ENCODE assay signal across 23 mouse cellular contexts in the genomic region with DNA sequence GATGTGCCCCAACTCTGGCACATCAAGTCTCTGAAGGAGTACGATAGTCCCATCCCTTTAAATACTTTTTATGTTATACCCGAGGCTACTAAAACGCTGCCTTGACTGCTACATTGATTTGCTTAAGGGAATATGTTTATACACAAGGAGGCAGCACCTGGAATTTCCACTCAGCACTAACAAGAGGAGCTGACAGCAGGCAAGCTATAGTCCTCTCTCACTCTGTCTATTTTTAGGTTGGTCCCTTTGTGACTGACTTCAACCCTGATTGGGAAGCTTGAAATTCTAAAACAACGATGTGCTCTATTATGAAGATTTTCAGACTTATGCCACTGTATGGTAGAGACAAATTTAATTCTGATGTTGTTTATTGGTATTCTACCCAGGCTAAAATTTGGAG. TPM values are rescaled to one million over a fixed set of nuclear protein-coding genes. Genes with fewer than 3 reads are reported as not detected.
DNase-seq lines count a peak whose midpoint lies in the region; ATAC-seq lines count a peak whose summit lies in the region.
"Had no signal": no experiment of that assay in that cellular context is flagged by ENCODE, and none has a peak within 500 bp of the region (broad histone marks: within the 10 kb centered on the region; RNA-seq: fewer than 3 reads in every experiment).

No protein-coding gene starts in this region.

- H3K4me2 ChIP-seq in midbrain, embryonic 16.5 days (ENCODE audit: low read length) = no peak overlapping the region
- H3K4me2 ChIP-seq in midbrain, embryonic 13.5 days (replicated peaks) = no peak overlapping the region
- H3K4me2 ChIP-seq in heart, embryonic 13.5 days = peak overlapping the region; percentile 51
- peak overlapping the region; percentile 40; the same call in 1 of the 2 replicates for H3K4me2 ChIP-seq in heart, embryonic 16.5 days (ENCODE audit: low read depth, low read length)
- H3K4me2 ChIP-seq: embryonic facial prominence, embryonic 12.5 days; forebrain, embryonic 15.5 days; hindbrain, embryonic 14.5 days; intestine, embryonic 15.5 days had no signal

- intact Hi-C loops in gastrocnemius, postnatal 36 days (cut with DNase I) = no loop called here
- intact Hi-C loops in left cerebral cortex, postnatal 10 days (cut with DNase I) = no loop called here

- peak; percentile 6 for DNase-seq in heart, adult 8-10 months (ENCODE audit: low spot score)
- no peak for DNase-seq in heart, adult 11 months
- no peak for DNase-seq in gastrocnemius, postnatal 36 days
- DNase-seq in left cerebral cortex, postnatal 10 days (ENCODE audit: extremely low spot score in 1 of 2, low spot score in 2 of 2) = no peak
- DNase-seq: adrenal gland, adult 8-10 months; adrenal gland, postnatal 36 days; cerebellum, adult 11 months; cerebellum, adult 8-10 months; cerebellum, postnatal 14 days; gastrocnemius, postnatal 14 days; kidney, adult 18-20 months had no signal

- H3K4me3 ChIP-seq in midbrain, embryonic 16.5 days (ENCODE audit: low read depth, low read length) = no peak overlapping the region
- no peak overlapping the region for H3K4me3 ChIP-seq in midbrain, embryonic 13.5 days (replicated peaks)
- no peak overlapping the region for H3K4me3 ChIP-seq in heart, embryonic 13.5 days
- no peak overlapping the region for H3K4me3 ChIP-seq in heart, embryonic 16.5 days (ENCODE audit: low read length)
- H3K4me3 ChIP-seq: embryonic facial prominence, embryonic 12.5 days; forebrain, embryonic 15.5 days; hindbrain, embryonic 10.5 days; intestine, embryonic 15.5 days had no signal

- no peaks in the 10 kb centered on the region for H3K9me3 ChIP-seq in midbrain, embryonic 16.5 days (replicated peaks; ENCODE audit: control insufficient read depth, low read length, poor library complexity, severe bottlenecking)
- H3K9me3 ChIP-seq in midbrain, embryonic 13.5 days = no peaks in the 10 kb centered on the region
- no peaks in the 10 kb centered on the region for H3K9me3 ChIP-seq in heart, embryonic 13.5 days
- H3K9me3 ChIP-seq in heart, embryonic 16.5 days (replicated peaks; ENCODE audit: control insufficient read depth, low read length) = no peaks in the 10 kb centered on the region
- H3K9me3 ChIP-seq: embryonic facial prominence, embryonic 12.5 days; forebrain, embryonic 15.5 days; hindbrain, embryonic 10.5 days; intestine, embryonic 15.5 days had no signal

- H3K27me3 ChIP-seq in midbrain, embryonic 16.5 days (ENCODE audit: control insufficient read depth, insufficient read depth, low read depth, low read length) = no peaks in the 10 kb centered on the region
- H3K27me3 ChIP-seq in midbrain, embryonic 13.5 days = no peaks in the 10 kb centered on the region
- H3K27me3 ChIP-seq in heart, embryonic 13.5 days (replicated peaks) = no peaks in the 10 kb centered on the region
- H3K27me3 ChIP-seq in heart, embryonic 16.5 days (ENCODE audit: control insufficient read depth, insufficient read depth, low read length) = no peaks in the 10 kb centered on the region
- H3K27me3 ChIP-seq: embryonic facial prominence, embryonic 12.5 days; forebrain, embryonic 15.5 days; intestine, embryonic 15.5 days had no signal

- H3K9ac ChIP-seq in midbrain, embryonic 16.5 days (ENCODE audit: low read depth, low read length) = no peak overlapping the region
- H3K9ac ChIP-seq in midbrain, embryonic 13.5 days (replicated peaks) = no peak overlapping the region
- no peak overlapping the region for H3K9ac ChIP-seq in heart, embryonic 13.5 days
- no peak overlapping the region for H3K9ac ChIP-seq in heart, embryonic 16.5 days (ENCODE audit: low read length)
- H3K9ac ChIP-seq: embryonic facial prominence, embryonic 12.5 days; forebrain, embryonic 15.5 days; hindbrain, embryonic 14.5 days; intestine, embryonic 15.5 days had no signal

- peaks cover 7% of the 10 kb centered on the region for H3K4me1 ChIP-seq in midbrain, embryonic 16.5 days (ENCODE audit: control insufficient read depth, insufficient read depth, low read length)
- H3K4me1 ChIP-seq in midbrain, embryonic 13.5 days (replicated peaks) = peaks cover 5% of the 10 kb centered on the region; the same call in 1 of the 2 replicates
- H3K4me1 ChIP-seq in heart, embryonic 13.5 days = peaks cover 26% of the 10 kb centered on the region
- H3K4me1 ChIP-seq in heart, embryonic 16.5 days (ENCODE audit: control insufficient read depth, insufficient read depth, low read length) = peaks cover 18% of the 10 kb centered on the region
- H3K4me1 ChIP-seq: embryonic facial prominence, embryonic 12.5 days; forebrain, embryonic 15.5 days; hindbrain, embryonic 10.5 days; intestine, embryonic 15.5 days had no signal

- WGBS in midbrain, embryonic 16.5 days = 67% methylated on average over 4 of the region's 4 CpGs
- 81% methylated on average over 4 of the region's 4 CpGs for WGBS in midbrain, embryonic 13.5 days
- 41% methylated on average over 4 of the region's 4 CpGs for WGBS in heart, embryonic 13.5 days
- 50% methylated on average over 4 of the region's 4 CpGs for WGBS in heart, embryonic 16.5 days

- H3K36me3 ChIP-seq in midbrain, embryonic 16.5 days (ENCODE audit: control insufficient read depth, insufficient read depth, low read length) = no peaks in the 10 kb centered on the region
- H3K36me3 ChIP-seq in midbrain, embryonic 13.5 days = no peaks in the 10 kb centered on the region
- peaks cover 5% of the 10 kb centered on the region; the same call in 1 of the 2 replicates for H3K36me3 ChIP-seq in heart, embryonic 13.5 days
- no peaks in the 10 kb centered on the region for H3K36me3 ChIP-seq in heart, embryonic 16.5 days (ENCODE audit: control insufficient read depth, insufficient read depth)
- H3K36me3 ChIP-seq: embryonic facial prominence, embryonic 12.5 days; forebrain, embryonic 15.5 days; hindbrain, embryonic 10.5 days; intestine, embryonic 15.5 days had no signal

- H3K27ac ChIP-seq in midbrain, embryonic 16.5 days (ENCODE audit: low read length) = no peak overlapping the region
- no peak overlapping the region for H3K27ac ChIP-seq in midbrain, embryonic 13.5 days
- peak overlapping the region; percentile 76 for H3K27ac ChIP-seq in heart, embryonic 13.5 days (replicated peaks)
- H3K27ac ChIP-seq in heart, embryonic 16.5 days (ENCODE audit: low read length) = peak overlapping the region; percentile 82
- H3K27ac ChIP-seq: embryonic facial prominence, embryonic 12.5 days; forebrain, embryonic 15.5 days; hindbrain, embryonic 10.5 days; hindbrain, embryonic 14.5 days; intestine, embryonic 15.5 days had no signal

- ATAC-seq in midbrain, embryonic 16.5 days = 0 out of 2 replicates have a peak, but pooled peaks have one; percentile 39
- ATAC-seq in midbrain, embryonic 13.5 days = no peak
- no peak for ATAC-seq in heart, embryonic 13.5 days (ENCODE audit: extremely low read depth, insufficient number of reproducible peaks, low FRiP score, low TSS enrichment)
- ATAC-seq in heart, embryonic 16.5 days (replicated peaks; ENCODE audit: extremely low read depth, insufficient read depth, low FRiP score) = peak; percentile 82
- ATAC-seq: forebrain, embryonic 15.5 days; intestine, embryonic 15.5 days had no signal

RNA-seq across cellular contexts. Expression of gene Kcna4, which starts 15.6 kb away (rescaled TPM):
- 1 to 10 TPM; 1.2 to 1.7 (median 1.6) TPM for total RNA-seq in heart, adult 8-10 months (2022)
- polyA plus RNA-seq in midbrain, embryonic 16.5 days (2015; fragmentation: Nextera tagmentation; extraction: Ambion mirVana) = 12.3 and 12.6 TPM in 2 replicates
- polyA plus RNA-seq in midbrain, embryonic 13.5 days (2015; fragmentation: Nextera tagmentation; extraction: Ambion mirVana) = 5.5 and 6.5 TPM in 2 replicates
- 6.6 and 6.8 TPM in 2 replicates for polyA plus RNA-seq in heart, embryonic 13.5 days (2015; fragmentation: Nextera tagmentation; extraction: Ambion mirVana)
- polyA plus RNA-seq in heart, embryonic 16.5 days (2015; fragmentation: Nextera tagmentation; extraction: Ambion mirVana) = 6.1 and 6.2 TPM in 2 replicates
- not detected for total RNA-seq in gastrocnemius, postnatal 36 days (2021)
- 10 to 100 TPM; 29.9 to 35.8 TPM for total RNA-seq in left cerebral cortex, postnatal 10 days (2021)
- total RNA-seq: common myeloid progenitor, adult 5-6 weeks; gastrocnemius, adult 18-20 months; granulocyte monocyte progenitor cell, adult 5-6 weeks had no signal

Comparison
In these comparisons a context has a peak if more than half of its experiments do, and no peak if none do; other contexts are left out.
1. ATAC-seq: peak in midbrain, embryonic 16.5 days (single experiment) and heart, embryonic 16.5 days (single experiment); none in midbrain, embryonic 13.5 days (single experiment) and heart, embryonic 13.5 days (single experiment).
2. H3K27ac ChIP-seq: peak in heart, embryonic 13.5 days (single experiment) and heart, embryonic 16.5 days (single experiment); none in midbrain, embryonic 16.5 days (single experiment) and midbrain, embryonic 13.5 days (single experiment).
3. H3K4me2 ChIP-seq: peak in heart, embryonic 13.5 days (single experiment) and heart, embryonic 16.5 days (single experiment); none in midbrain, embryonic 16.5 days (single experiment) and midbrain, embryonic 13.5 days (single experiment).